Mouse (Mus musculus) embryo, embryonic 10 days (tissue): ENCODE data around the gene Tor1a.

Experiments used
- DNase-seq: peaks from one replicate; pipeline ENCODE4 v3.0.0-alpha.2; 2015; ENCODE audit warnings: low spot score

The Tor1a gene

DNA sequence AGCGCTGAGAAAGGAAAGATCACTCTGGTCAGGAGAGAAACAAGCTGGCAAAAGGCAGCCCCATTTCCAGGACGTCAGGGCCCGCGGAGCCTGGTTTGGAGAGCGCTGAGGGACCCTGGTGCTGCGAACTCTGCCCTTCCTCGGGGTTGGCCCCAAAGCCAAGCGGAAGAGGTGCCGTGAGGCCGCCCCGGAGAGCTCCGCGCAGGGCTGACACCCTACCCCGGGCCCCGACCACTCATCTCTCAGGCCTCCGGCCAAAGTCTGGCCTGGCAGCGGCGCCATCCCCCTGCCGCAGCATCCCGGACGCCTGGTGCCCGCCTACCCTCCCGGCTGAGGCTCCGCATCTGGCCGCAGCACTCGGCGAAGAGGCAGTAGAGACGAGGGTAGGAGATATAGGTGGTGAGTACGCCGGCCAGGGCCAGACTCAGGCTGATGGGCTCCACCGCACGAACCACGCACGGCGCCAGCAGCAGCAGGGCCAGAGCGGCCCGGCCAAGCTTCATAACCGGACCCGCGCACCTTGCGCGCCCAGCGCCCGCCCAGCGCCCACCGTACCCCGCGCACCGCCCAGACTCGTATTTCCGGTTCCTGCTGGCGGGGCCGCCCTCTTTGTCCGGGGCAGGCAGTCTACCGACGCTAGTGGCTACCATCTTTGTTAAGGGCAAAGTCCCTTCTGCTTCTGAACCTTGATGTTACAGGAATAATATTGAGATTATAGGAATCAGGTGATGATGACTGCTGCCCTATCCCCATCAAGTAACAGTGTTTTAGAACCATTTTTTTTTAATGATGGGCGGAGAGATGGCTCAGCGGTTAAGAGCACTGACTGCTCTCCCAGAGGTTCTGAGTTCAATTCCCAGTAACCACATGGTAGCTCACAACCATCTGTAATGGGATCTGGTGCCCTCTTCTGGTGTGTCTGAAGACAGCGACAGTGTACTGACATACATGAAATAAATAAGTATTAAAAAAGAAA, at the start of gene Tor1a:
Gene Tor1a, minus strand, starts transcription at position 582 of the 976 bp plus-strand sequence.
- DNase-seq: peak; percentile 96

DNA sequence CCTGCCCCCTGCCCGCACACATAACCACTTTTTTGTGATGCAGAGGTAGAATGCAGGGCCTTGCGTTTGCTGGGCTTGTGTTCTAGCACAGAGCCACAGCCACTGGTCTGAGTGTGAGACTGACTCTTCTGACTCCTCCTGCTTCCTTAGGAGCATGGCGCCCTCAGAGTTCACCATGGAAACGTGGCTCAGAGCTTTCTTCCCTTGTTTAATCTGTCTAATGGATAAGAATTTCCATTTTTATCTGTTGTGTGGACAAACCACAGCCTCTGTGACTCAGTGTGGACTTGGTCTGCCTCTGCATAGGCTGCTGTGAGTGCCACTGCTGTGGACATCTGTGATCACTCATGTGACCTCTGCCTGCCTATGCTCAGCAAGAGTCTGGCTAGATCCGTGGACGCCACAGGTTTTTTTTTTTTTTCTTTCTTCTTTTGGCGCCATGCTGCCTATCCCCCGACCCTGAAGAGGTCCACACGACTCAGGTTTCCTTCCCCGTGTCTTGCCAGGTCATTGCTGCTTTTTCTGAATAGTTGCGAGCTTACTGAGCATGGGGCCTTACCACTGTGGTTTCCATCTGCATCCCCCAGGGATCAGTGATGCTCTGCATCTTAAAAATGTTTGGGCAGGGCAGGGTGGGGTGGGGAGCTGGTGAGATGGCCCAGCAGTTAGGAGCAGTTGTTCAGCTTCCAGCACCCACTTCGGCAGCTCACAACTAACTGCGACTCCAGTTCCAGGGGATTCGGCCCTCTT, 45.8 kb upstream of the Tor1a start:
- DNase-seq: no peak

DNA sequence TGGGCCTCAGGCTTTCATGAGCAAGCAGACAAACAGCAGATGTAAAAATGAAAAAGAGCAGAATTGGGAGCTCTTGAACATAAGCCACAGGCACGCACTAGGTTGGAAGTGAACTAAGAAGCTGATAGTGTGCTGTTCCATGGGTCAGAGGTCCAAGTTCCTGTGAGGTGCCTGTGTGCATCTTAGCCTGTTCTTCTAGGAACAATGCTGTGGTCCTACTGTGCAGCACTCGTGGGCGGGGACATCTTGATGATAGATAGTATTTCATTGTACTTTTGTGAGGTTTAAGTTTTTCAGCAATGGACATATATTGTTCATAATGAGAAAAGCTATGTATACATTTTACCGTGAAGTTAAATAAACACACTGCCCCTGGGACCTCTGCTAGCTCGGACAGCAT, 39.5 kb upstream of the Tor1a start:
- DNase-seq: no peak

DNA sequence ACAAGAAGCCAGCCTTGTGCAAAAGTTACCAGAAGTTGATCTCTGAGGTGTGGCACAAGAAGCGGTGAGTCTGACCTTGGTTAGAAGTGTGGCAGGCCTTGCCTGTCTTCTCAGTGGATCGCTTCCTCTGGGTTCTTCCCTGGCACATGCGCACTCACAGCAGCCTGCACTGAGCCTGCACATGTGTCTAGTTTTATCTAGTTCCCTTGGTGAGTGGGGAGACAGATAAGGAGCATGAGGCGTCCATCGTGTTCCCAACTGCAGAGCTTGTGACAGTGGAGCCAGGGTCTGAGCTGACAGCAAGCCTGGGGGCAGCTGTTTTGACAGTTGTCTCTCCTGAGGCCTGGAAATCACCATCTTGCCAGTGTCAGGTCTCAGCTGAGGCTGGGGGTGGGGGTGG, 38.7 kb upstream of the Tor1a start:
- no peak for DNase-seq

DNA sequence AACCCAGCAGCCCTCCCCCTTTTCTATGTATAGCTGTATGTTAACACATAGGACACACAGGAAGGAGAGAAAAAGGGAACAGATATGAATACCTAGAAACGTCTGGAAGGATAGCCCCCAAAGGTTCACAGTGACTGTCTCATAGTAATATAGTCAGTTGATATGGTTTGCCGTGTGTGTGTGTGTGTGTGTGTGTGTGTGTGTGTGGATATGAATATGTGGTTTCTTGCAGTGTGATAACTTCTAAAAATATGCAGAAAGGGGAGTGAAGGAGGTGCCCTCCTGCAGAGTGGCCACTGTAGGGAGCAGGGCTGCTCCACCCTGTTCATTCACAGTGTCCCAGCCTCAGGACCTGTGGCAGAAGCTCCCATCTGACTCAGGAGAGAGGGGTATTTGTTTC, 37.7 kb upstream of the Tor1a start:
- no peak for DNase-seq

DNA sequence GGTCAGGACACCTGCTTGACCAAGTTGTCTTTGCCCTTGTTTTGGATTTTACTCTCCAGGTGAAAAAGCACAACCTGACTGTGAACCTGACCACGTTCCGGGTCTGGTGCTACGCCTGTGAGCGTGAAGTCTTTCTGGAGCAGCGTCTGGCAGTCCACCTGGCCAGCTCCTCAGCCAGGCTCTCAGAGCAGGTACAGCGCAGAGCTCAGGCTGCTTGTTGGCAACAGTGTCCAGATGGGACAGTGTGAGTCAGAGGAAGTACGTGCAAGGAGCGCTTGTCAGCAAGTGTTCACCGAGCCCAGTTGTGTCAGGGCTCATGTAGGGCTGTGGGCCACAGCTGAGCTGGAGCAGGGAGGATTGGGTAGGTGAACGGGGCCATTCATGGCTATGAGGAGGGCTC, 35.1 kb upstream of the Tor1a start:
- DNase-seq: no peak

DNA sequence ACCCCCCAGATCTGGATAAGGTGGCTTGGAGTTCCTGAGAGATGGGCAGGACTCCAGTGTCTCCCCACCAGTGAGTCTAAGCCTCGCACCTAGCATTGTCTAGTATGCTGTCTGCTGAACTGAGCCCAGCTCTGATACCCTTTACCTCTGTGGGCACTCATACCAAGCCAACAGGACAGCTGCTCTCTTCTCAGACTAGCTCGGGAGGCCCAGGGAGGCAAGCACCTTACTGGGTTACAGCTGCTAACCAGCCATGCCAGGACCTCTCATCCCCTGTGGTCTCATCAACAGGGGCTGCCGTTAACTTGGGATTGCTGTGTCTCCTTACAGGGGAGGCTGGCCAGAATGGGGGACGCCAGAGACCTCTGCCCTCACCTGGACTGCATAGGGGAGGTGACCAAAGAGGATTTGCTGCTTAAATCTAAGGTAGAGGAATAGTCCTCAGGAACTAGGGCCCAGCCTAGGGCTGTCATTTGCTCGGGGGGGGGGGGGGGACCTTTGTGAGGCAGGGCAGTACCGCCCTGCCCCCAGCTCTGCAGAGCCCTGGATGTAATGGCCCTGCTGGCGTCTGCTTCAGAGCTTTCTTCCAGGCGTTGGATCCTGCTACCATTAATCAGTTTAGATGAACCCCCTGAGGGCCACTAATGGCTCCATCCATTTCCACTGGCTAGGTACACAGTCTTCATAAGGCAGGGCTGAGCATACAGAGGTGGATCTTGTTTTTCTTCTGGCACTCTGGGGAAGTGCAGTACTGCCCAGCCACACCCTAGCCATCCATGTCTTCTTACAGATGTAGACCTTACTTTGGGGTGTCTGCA, 30.9 kb upstream of the Tor1a start:
- no peak for DNase-seq

DNA sequence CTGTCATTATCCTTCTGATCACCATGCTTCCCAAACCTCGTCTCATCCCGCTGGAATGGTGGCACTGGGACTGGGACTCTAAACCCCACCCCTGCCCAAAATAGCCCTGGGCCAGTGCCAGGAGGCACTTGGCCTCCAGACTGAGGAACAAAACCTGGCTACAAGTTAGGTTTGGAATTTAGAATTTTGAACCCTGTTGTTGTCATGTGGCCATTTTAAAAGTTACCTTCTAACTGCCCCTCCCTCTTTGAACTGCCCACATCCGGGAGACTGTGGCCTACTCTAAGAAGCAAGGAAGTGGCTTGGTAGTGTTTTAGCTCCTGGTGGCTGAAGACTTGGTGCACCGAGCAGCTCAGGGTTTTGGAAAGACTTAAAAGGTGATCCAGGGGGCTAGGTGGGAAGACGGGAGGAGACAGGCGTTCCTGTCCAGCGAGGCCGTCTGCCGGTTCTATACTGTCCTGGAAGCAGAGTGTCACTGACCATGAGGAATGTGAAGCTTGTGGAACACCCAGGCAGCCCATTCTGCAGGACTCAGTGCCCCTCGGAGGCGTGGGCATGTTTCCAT, 27.8 kb upstream of the Tor1a start:
- no peak for DNase-seq

DNA sequence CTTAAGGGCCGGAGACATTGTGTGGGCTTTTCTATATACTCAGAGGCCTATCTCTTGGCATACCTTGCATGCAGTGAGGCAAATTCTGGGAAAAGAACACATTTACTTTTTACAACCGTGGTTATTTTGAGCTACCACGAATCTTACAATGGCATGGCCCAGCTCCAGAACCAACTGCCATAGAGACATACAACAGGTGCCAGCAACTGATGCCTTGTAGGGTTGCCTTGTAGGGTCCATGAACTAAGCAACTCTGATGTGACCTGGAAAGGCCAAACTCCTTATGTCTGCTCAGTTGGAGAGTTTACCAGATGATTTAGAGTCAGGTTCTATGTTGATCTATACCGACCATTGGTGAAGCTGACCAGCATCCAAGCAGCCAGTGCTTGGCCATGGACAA, 27.1 kb upstream of the Tor1a start:
- DNase-seq: no peak

DNA sequence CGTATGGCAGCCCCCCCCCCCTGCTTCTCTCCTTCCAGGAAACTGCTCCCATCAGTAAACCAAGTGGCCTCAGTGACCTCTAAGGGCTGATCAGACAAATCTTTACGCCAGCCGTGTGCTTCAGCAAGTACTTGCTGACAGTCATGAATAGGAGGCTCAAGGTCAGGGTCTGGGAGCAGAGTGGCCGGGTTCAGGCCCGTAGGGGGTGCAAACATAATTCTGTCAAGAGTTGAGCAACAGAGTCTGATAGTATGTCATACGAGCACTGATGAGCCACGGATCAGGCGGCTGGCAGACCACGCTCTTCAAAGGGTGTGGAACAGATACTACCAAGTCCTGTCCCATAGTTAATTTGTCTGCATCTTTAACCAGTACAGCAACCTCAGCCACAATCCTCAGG, 22.5 kb upstream of the Tor1a start:
- no peak for DNase-seq

DNA sequence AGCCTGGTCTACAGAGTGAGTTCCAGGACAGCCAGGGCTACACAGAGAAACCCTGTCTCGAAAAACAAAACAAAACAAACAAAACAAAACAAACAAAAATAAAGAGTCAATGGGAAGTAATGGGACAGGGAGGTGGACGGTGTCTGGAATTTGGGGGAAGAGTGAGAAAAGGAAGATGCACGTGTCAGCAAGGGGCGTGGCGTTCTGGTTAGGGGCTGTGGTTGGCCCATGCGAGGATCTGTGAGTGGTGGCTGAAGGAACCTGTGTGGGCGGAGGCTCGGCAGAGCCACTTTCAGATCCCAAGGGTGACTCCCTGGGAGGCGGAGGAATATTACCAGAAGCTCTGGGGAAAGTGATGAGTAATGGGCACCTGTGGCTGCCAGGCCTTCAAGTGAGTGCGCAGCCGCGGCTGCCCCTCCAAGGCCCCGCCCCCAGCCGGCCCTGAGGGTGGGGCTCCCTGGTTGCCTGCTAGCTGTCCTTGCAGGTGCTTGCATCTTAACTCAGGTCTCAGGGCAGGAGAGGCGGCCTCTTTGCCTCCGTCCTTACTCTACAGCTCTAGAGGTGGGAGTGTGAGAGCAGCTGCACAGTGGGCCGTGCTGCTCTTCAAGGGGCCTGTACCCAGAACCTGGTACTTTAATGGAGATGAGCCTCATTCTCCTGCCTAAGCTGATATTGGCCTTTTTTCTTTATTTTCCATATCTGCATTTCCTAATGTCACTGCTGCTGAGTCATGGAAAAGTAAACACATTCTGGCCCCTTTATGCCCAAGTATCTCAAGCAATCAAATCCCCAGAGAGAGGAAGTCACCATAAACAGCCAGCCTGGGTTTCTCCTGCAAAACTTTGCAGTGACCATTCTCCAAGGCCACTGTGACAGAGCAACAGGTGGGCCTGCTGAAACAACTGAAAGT, 17.6 kb upstream of the Tor1a start:
- DNase-seq: no peak

DNA sequence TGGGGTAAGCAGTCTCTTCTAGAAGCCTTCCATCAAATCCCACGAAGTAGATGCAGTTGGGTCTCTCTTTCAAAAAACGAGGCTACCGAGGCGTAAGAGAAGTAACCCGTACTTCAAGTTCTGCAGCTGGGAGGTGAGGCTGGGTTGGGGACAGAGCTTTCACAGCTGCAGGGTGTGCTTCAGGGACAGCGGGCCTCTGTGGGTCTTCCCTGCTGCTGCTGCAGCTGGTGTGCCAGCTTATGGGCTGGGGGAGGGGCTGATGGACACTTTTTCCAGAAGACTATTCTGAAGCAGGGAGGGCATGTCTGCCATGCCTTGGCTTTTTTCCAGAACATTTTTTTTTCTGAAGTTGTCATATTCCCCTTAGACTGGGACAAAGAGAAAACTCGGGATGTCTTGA, 15.3 kb upstream of the Tor1a start:
- DNase-seq: no peak

DNA sequence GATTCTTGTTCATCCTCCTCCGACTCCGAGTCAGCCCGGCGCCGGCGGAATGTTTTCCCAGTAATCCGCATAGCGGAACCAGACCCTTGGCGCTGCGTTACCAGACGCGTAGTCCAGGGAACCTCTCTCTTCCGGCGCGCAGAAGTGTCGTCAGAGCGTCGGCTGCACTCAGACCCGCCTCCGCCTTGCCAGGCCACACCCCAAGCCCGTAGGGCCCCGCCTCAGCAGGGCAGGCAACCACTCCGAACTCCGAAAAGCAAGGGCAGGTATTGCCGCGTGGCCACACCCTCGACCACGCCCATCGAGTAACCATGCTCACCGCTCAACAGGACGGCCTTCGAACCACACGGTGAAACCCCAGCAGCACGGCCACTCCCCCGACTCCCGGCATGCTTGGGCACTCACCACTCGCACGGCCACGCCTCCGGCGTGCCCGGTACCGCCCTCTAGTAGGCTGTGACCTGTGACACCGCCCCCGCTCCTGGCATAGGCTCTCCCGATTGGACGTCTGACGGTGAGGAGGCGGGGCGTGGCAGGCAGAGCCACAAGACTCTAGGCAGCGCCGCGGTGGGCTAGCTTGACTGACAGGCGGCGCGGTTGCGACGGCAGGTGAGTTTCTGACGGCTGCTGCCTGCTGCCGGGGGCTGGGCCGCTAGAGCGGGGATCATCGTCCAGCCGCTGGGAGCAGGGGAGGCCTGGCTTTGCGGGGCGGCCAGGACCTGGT, 14.2 kb upstream of the Tor1a start, which contains the start of the genes BC005624 and Usp20:
Gene BC005624, minus strand, starts transcription at position 412 of the 724 bp plus-strand sequence.
Gene Usp20, plus strand, starts transcription at position 490 of the 724 bp plus-strand sequence.
- DNase-seq: peak; percentile 100

DNA sequence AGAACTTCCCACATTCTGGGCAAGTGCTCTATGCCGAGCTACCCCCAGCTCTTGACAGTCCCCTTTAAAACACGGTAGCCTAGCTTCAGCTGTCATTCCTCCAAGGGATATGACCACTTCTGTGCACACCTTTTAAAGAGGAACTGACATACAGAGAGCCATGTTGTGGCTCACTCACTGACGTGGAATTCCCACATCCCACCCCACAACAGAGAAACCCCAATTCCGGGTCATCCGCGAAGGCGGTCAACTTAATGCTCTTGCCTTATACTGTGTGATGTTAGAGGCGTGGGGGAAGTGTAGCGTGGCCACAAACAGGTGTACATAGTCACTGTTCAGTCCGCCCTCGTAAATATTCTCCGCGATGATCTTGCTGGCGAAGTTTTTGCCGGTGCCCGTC, 907 bp downstream of the Tor1a start:
- DNase-seq: no peak

DNA sequence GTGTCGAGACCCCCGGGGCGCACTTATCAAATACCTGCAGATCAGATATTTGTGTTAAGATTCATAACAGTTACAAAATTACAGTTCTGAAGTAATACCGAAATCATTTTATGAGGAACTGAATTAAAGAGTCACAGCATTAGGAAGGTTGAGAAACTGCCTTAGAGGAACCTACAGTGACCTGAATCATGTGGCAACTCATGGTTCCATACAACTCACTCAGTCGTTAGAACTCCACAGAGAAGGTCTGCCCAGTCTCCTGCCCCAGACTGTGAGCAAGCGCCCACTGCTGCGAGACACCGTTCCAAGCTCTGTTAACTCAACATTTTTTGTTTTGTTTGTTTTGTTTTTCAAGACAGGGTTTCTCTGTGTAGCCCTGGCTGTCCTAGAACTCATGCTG, 2.1 kb downstream of the Tor1a start:
- DNase-seq: no peak

DNA sequence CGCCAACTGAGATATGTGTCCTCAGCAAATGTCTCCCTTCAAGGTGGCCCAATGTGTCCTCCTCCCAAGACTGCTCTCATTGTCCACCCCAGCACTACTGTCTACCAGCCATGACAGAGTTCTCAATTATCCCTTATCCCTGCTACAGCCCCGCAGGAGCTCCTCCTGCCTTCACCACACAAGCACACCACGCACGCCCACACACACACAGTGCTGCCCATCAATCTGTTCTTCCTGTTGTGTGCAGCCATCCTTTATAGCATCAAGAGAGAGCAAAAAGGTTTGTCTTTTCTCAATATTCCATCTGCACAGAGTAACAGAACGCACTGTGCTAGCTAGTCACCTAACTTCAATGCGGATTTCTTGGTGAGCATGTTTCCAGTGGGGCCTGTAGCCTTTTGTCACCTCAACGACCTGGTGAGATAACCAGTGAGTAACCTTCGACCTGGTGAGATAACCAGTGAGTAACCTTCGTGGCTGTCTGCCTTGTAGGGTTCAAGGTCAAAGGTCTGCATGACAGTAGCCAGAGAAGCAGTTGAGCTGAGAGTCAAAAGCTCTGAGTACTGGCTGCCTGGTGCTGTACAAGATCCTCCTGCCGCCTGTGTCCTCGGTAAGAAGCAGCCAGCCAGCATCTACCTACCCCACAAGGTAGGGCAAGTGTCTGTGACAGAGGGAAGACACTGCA, 5.0 kb downstream of the Tor1a start:
- no peak for DNase-seq

DNA sequence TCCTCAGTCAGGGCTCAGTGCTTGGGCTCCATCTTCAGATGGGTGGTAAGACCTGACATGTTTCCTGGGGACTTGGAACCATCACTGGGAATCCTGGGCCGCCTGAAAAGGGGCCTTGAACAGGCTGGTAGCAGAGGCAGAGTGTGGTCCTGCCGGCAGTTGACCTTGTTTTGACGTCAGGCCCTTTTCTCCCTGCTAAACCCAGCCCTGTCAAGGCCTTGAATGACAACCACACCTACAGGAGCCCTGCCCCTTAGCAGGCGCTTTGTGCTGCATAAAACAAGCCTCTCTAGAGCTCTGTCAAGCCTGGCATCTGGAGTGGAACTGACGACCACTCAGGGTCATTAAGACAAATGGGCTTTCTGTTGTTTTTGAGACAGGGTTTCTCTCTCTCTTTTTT, 7.9 kb downstream of the Tor1a start:
- DNase-seq: no peak

DNA sequence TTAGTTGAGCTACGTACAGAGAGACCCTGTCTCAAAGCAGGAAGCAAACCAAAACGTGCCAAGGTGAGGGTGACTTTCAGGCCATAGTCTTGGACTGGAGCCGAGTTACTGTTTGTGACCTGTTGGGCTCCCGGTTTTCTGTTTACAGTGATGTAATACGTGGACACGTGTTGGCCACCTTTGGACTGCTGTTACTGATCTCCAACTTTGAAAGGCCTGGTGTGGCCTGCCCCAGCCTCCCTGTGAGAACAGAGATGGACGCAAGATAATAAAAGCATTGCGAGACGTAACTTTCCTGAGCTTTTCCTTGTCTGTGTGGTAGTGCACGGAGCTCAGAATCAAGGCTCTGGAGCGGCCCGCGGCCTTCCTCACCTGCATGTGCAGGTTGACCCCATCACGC, 9.0 kb downstream of the Tor1a start:
- no peak for DNase-seq

DNA sequence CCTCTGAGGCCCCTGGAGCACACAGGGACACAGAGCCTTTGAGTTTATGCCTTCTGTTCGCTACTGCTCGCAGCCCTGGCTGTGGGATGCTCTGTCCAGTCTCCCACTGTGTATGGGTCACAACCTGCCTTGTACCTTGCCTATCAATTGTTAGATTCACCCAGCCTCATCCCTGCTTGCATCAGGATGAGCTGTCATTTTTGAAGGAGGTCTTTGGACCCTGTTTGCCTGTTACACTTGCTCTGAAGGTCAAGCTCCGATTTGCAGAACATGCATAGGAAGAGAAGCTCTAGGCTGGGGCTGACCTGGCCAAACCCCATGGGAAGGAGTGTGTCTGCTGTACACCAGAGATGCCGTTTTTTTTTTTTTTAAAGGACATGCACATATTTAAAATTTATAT, 10.2 kb downstream of the Tor1a start:
- DNase-seq: no peak

DNA sequence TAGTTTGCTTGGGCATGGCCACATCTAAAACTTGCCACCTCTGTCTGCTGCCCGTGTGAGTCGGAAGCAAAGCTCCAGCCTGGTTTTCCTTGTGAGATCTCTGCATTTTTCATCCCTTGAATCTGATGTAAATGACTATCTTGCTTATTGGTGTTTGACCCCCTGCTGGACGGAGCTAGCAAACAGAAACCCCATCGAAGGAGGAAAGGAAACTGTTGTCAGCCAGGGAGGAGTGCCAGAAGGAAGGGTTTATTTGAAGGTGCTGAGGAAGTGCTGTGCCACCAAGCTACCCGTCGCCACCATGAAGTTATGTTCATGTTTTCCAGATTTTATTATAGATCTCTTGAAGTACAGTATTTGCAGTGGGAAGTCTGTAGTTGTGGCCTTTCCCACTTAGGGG, 12.9 kb downstream of the Tor1a start:
- DNase-seq: no peak
